Mouse (Mus musculus): ENCODE results near the gene Coa3. TPM values are rescaled to one million over a fixed set of nuclear protein-coding genes. Genes with fewer than 3 reads are reported as not detected.

Gene Coa3
- total RNA-seq, 4 experiments from 2014 or later = 71.9 to 80.9 (median 76.5) TPM

DNA sequence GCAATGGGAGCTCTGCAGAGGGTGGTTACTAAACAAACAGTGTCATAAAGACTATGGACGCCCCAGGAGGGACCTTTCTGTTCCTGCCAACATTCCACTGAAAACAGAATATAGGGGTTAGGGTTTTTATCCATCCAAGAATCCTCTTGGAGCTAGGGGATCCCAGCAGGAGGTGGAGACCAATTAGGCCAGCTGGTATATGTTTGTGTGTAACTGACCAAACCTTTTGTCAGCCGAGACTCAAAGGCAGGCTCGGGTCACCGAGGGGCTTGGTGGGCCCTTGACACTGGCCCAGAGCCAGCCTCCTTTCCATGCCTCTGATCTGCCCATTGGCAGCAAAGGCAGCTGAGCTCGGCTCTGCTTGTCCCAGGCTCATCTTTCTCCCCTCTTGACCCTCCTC, 4.0 kb upstream of the Coa3 start:
- DNase-seq (ENCODE audit: low spot score in 2 of 2) = no peak

DNA sequence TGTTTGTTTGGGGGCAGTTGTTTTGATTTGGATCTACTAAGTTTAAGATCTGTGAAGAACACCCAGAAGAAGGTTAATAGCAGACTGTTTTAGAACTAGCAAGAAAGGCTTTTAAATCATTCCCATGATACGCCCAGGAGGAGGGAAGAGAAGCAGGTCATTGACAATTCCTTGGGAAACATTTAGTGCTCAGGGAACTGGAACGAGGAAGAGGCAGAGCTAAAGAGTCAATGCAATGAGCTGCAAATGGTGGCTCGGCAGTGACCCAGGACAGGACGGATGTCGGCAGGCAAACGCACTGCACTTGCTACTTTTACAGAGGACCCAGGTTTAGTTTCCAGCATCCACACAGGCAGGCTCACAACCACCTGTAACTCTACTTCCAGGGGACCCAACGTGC, 1.9 kb upstream of the Coa3 start:
- DNase-seq (ENCODE audit: low spot score in 2 of 2) = no peak

DNA sequence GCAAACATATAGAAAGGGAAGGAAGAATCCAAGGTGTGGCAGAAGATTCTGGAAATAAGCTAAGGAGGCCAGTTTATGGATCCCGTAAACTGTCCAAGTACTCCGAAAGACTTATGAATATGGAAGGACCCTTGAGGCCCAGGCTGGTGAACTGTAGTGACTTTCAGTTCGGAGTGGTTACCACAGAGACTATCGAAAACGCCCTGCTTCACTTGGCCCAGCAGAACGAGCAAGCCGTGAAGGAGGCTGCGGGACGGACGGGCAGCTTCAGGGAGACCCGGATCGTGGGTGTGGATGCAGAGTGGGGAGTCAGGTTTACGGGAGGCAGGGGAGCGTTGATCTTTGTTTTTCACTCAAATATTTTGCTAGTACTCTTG, 267 bp upstream of the Coa3 start:
- DNase-seq (ENCODE audit: low spot score in 2 of 2) = no peak

DNA sequence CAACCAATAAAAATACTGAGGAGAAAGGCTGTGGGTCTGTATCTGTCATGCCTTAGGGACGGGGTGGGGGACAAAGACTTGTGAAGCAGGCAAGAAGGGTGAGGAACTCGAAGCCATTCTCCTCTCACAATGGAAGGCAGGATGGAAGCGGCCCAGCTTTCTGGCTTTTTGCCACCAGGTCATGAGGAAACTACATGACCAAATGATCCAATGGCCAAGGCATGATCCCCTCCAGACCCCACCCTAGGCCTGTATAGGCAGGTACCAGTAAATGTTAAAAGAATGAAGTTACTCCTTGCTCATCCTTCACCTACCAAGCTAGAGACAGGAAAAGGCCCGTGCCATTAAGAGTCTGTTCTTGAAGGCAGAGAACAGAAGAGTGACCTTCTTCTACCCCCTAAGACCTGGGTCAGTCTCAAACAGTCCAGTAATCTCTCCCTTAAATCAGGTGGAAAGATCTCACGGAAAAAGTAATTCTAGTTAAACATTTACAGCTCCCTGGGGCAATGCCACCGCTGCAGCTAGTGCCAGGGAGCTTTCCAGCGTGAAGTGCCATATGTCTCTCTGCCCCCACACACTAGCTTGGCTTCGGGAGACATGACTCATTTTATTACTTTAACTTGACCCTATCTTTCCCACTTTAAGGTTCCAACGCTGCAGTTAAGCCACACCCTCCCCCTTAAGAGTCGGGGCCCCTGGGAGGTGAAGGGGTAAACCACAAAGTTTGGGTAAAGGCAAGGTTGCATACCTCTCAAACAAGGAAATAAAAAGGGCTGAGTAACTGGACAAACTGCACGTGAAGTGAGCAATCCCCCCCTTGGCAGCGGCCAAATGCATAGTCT, 1.3 kb downstream of the Coa3 start:
- no peak for DNase-seq (ENCODE audit: low spot score in 2 of 2)

DNA sequence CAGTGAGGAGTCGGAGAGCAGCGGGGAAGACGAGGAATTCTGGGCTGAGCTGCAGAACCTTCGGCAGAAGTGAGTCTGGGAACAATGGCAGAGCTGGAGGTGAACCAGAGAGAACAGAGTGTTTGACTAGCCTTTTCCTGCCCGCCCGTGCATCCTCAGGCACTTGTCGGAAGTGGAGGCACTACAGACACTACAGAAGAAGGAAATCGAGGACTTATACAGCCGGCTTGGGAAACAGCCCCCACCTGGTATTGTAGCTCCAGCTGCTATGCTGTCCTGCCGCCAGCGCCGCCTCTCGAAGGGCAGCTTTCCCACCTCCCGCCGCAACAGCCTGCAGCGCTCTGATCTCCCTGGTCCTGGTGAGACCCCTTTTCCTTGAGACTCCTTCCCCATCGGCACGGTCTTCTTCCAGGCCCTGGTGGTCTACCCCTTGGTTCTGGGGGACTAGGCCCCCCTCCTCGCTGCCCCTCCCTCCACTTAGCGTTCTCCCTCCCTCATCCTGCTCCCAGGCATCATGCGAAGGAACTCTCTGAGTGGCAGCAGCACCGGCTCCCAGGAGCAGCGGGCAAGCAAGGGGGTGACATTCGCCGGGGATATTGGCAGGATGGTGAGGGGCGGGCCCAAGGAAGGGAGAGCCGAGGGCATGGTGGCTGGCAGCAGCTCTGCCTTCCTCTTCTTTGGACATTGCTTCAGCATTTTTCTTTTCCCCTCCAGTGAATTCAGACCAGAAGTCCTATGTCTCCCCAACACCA, 2.4 kb downstream of the Coa3 start:
- no peak for DNase-seq (ENCODE audit: low spot score in 2 of 2)

DNA sequence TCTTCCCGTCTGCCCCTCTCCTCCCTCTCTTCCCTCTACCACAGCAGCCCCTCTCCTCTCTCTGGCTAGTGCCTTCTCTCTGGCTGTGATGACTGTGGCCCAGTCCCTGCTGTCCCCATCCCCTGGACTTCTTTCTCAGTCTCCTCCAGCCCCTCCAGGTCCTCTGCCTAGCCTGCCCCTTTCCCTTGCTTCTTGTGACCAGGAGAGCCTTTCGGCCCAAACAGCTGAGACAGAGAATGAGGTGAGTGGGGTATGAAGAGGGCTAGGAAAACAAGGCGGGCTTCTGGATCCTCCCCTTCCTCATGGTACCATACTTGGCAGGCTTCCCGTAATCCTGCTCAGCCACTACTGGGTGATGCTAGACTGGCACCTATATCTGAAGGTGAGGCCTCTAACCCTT, 3.6 kb downstream of the Coa3 start:
- no peak for DNase-seq (ENCODE audit: low spot score in 2 of 2)

DNA sequence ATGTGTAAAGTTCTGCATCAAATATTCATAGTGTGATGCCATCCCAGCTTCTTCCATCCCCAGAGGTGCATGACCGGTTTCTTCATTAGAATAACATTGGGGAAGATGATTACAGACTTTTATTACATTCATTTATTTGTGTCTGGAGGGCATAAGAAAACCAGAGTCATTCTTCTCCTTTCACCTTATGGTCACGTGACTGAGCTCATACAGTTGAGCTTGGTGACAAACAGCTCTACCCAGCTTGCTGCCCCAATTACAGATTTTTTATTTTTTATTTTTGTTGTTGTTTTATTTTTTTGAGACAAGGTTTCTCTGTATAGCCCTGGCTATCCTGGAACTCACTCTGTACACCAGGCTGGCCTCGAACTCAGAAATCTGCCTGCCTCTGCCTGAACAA, 6.5 kb downstream of the Coa3 start:
- no peak for DNase-seq (ENCODE audit: low spot score in 2 of 2)

DNA sequence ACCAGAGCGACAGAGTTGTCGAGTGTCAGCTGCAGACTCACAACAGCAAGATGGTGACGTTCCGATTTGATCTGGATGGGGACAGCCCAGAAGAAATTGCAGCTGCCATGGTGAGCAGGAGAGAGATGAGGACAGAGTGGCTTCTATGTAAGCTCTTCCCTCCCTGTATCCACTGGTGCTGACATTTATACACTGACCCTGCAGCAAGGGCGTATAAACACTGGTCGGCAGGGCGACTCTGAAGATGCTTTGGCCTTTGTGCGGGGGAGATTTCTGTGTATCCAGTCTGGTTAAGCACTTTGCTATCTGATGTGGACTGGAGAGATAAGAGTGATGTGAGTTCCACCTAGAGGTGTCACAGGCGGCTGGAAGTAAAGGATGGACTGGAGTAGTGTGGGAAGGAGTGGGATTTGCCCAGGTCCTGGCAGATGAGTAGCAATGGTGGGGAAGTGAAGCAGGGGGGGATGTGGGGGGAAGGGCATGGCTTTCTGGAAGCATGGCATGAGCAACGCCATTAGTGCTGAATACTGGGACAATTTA, 9.3 kb downstream of the Coa3 start:
- no peak for DNase-seq (ENCODE audit: low spot score in 2 of 2)

DNA sequence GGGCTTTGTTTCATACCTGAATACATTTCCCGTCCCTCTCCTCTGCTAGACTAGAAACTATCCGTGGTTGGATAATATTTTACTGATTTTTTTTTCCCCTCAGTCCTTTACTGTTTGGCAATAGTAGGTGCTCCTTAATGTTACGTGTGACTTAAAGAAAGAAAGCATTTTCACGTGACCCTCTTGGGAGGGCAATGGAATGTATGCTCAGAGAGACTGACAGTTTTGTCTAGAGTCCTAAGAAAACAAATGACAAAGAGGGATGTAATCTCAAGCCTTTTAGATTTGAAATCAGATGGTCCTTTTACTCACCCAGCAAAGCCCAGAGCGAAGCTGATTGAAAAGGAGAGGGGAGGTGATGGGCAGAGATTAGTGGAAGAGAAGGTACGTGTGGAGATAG, 13.0 kb downstream of the Coa3 start:
- no peak for DNase-seq (ENCODE audit: low spot score in 2 of 2)

DNA sequence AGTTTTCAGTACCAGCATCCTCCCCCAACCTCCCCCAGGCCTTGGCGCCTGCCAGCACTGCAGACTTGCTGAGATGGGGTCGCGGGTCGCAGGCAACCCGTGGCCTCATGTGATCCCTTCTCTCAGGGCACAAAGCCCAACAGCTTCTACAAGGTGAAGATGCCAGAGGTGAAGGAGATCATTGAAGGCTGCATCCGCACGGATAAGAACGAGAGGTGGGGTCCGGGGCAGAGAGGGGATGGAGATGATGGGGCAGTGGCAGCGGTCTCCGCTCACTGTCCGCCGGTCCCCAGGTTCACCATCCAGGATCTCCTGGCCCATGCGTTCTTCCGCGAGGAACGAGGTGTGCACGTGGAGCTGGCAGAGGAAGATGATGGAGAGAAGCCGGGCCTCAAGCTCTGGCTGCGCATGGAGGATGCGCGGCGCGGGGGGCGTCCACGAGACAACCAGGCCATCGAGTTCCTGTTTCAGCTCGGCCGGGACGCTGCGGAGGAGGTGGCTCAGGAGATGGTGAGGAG, 13.9 kb downstream of the Coa3 start:
- no peak for DNase-seq (ENCODE audit: low spot score in 2 of 2)

DNA sequence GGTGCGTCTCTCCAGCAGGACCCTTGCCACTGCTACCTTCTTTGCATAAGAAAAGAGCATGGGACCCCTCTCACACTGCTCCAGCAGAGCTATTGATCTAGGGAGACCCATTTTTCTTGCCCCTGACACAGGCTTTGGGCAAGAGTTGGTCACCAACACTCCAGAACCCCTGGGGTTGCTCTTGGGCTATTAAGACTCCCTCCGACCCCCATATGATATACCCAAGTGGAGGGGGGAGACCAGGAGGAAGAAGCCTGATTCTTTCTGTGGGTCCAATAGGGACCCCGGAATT, 15.0 kb downstream of the Coa3 start:
- DNase-seq (ENCODE audit: low spot score in 2 of 2) = no peak

DNA sequence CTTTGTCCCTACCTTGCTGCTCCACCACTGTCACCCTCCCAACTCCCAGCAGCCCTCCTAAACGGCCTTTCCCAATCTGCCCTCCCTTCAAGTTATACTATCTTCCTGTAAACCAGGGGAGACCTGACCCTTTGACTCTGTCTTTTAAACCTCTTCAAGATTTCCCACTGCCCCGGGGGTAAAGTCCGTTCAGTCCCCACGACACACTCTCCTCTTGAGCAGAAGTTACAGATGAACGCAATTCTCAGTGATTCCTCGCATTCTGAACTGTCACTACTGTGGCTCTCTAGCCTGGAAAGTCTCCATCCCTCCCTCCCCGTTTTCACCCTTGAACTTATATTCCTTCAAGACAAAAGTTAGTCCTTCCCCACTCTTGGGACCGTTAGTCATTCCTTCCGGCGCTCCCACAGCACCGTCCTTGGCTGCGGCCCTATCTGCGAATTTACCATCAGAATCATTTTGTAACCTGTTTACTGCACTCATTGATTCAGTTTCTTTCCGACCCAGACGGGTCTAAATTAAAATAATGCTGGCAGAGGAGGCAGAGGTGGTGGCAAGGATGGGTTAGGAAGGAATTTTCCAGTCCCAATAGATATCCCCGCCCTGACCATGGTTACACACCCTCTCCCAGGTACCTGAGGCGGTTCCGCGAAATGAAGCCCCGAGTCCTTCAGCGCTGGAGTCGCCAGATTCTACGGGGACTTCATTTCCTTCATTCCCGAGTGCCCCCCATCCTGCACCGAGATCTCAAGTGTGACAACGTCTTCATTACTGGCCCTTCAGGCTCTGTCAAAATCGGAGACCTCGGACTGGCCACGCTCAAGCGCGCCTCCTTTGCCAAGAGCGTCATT, 15.6 kb downstream of the Coa3 start:
- no peak for DNase-seq (ENCODE audit: low spot score in 2 of 2)

DNA sequence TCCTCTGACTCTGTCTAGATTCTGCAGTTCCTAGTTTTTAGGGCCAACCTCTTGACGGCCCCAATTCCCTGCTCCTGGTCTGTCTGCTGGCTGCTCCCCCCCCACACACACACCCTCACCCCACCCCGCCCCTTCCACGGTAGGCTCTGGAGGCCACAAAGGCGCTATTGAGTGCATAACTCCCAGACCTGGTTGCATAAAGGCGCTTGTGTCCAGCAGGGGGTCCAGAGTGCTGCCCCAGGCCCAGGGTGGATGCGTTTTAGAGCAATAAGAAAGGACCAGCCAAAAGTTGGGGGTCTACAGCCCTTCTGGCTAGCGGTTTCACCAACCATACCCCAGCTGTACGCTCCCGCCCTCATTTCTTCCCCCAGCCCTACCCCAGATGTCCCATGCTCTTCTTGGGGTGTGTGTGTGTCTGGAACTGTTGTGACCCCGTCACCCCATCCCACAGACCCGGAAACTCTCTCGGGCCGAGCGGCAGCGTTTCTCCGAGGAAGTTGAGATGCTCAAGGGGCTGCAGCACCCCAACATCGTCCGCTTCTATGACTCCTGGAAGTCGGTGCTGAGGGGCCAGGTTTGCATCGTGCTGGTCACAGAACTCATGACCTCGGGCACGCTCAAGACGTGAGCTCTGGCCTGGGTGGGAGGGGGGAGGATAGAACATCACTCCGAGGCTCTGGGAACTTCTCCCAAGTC, 16.5 kb downstream of the Coa3 start:
- no peak for DNase-seq (ENCODE audit: low spot score in 2 of 2)

DNA sequence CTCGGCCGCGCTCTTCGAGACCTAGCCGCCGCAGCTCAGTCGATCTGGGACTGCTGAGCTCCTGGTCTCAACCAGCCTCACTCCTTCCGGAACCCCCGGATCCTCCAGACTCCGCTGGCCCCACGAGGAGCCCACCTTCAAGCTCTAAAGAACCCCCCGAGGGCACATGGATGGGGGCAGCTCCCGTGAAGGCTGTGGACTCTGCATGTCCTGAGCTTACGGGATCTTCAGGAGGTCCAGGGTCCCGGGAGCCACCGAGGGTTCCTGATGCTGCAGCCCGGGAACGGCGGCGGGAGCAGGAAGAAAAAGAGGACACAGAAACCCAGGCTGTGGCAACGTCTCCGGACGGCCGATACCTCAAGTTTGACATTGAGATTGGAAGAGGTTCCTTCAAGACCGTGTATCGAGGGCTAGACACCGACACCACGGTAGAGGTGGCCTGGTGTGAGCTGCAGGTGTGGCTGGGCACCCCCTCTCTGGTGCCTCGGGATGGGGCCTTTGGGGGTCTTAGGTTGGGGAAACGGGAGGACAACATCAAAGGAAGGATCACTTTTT, 18.0 kb downstream of the Coa3 start:
- no peak for DNase-seq (ENCODE audit: low spot score in 2 of 2)

DNA sequence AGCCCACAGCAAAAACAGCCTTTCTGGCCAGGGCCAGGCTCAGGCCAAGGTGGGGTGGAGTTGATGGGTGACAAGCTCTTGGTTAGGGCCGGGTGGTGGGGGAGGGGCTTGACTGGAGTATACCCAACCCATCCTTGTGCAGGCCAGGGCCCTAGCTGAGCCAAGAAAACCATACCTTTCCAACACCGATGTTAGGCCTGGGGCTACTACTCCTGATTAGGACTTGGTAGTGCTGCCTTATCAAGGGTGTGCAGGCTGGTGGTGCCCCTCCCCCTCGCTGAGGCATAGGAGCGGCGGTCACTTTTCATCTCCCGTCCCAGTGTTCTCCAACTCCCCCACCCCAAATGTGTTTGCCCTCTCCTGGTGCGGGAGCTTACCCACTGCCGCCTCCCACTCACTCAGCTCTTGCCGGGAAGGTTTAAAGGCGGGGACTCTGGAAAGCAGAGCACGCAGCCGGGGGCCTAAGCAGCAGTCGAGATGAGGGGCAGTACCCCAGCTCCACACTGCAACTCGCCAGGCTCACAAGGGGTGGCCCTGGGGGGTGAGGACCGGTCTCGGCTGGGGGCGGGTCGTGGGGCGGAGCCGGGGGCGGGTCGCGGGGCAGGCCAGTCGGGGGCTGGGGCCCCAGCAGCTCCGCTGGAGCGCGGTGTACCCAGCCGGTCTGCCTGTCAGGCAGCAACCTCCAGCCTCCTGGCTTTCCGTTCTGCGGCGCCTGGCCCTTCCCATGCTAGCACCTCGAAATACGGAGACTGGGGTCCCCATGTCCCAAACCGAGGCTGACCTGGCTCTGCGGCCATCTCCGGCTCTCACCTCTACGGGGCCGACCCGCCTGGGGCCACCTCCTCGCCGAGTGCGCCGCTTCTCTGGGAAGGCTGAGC, 18.7 kb downstream of the Coa3 start, which contains the start of gene Wnk4:
TSS of gene Wnk4 (plus strand) at position 620 of the 878 bp plus-strand sequence.
- DNase-seq (ENCODE audit: low spot score in 2 of 2) = no peak

DNA sequence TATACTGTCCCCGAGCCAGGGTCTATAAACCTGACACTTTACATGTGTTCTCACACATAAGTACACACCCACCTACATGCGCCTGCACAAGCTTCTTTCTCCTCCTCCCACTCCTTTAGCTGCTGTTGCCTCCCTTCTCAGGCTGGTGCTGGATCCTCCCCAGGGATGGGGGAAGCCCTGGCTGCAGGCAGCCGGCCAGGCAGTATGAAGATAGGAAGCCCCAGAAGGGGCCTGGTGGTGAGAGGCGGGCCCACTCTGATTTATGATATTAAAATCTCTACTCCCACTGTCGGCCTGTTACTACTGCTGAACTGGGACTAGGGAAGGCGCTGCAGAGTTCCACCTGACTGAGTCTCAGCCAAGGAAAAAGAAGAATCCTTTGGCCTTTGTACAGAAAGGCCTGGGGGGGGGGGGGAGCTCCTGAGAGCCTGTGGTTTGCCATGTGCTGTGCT, 19.6 kb downstream of the Coa3 start:
- no peak for DNase-seq (ENCODE audit: low spot score in 2 of 2)

DNA sequence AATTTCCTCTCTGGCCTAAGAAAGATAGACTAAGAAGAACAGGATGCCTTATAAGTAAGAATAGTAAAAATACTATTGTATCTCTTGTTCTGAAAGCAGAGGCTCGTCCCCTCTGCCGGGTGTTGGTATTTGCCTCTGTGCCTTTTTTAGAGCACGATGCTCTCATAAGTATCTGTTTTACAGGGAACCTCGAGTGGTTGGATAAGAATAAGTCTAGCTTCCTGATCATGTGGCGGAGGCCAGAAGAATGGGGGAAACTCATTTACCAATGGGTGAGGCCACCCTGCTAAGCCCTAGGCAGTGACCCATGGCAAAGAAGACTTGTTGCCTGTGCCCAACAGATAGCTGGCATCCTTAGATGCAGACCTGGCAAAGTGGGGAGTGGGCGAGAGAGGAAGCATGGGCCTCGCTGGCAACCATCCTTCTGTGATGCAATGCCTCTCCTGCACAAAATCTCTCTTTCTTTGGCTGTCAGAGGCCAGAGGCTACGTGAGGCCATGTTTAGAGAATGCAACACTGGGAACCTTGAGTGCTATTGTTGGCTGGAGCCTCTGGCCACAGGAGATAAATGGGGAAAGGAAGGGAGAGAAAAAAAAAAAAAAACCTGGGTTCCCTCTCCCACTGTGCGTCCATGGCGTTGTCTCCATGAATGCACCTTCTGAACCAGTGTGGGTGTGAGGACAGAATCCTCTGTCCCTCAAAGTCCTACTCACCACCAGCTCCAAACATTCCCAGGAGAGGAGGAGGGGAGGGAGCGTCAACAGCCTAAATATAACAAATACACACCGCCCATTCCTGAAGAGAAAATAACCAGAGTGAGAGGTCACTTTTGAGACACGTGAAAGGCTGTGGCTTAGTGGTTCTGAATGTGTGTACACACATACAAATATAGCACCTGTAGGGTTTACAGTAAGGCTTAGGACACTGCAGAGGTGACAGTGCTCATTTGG, 22.8 kb downstream of the Coa3 start:
- no peak for DNase-seq (ENCODE audit: low spot score in 2 of 2)

DNA sequence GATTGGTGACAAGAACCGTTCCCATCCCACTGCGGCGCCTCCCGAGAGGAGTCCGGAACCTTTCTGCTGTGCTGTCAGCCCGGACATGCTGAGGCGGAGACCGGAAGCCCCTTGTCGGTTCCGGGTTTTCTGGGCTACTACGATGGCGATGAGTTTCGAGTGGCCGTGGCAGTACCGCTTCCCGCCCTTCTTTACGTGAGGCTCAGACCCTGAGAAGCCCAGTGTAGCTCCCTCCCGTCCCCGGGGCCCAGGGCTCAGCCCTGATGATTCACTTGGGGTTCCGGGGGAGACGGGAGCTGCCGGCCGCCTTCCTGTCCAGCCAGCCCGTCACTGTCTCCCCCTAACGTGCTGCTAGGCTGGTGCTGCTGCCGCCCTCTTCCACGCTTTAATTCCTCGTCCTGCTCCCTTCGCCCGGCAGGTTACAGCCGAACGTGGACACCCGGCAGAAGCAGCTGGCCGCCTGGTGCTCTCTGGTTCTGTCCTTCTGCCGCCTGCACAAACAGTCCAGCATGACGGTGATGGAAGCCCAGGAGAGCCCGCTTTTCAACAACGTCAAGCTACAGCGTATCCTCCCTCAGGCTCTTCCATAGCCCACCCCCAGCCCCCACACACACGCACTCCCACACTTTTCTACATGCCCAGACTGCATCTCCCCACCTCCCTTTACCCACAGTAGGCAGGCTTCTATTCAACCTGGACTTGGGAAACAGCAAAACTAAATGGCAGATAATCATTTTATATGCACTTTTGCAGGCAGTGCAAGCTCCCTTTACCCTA, 25.1 kb downstream of the Coa3 start, which contains the start of gene Vps25:
TSS of gene Vps25 (plus strand) at position 95 of the 777 bp plus-strand sequence.
- peak; percentile 59 to 64 for DNase-seq (ENCODE audit: low spot score in 2 of 2)
